Mouse (Mus musculus): ENCODE measurements around the gene Gm28053. TPM values are rescaled to one million over a fixed set of nuclear protein-coding genes. Genes with fewer than 3 reads are reported as not detected.

The Gm28053 gene
- total and polyA plus RNA-seq, 2 experiments from 2014 or later, result not detected

- DNase-seq (ENCODE audit: low spot score) (peak; percentile 86), ATAC-seq (peak; percentile 74)
- peak; percentile 90 for TF ChIP-seq CTCF (IDR thresholded peaks at IDR 0.05; ENCODE audit: low read depth)
- WGBS, result 12% methylated on average over 8 of the region's 8 CpGs
- Histone ChIP-seq H3K4me3 (ENCODE audit: low read length) (no peak overlapping the region), H3K4me2 (ENCODE audit: low read depth, low read length) (no peak overlapping the region), H3K4me1 (ENCODE audit: insufficient read depth, low read length) (no peaks in the 10 kb centered on the region), H3K27ac (no peak overlapping the region), H3K9ac (replicated peaks; ENCODE audit: low read length) (no peak overlapping the region), H3K27me3 (ENCODE audit: insufficient read depth, low read length) (no peaks in the 10 kb centered on the region), H3K9me3 (ENCODE audit: low read length) (no peaks in the 10 kb centered on the region), H3K36me3 (ENCODE audit: insufficient read depth, low read length) (no peaks in the 10 kb centered on the region)
Observed at GRCm38 (mm10) chr6:48772030-48772429, 53.6 kb downstream of the Gm28053 start.

DNA sequence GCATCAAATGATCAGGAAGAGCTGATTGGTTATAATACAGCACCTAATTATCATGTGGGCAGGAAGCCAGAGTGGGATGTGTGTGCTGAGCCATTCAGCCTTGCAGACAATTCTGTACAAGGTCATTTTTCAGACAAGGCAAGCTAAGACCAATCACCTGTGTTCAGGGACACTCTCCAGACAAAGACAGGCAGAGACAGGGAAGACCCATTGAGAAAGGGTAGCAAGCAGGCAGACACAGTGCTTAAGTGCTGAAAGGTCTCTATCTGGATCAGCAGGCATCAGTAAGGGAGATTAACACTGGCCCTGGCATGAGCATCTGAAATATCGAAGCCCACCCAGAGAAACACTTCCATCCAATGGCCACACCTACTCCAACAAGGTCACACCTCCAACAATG is 66.0 kb downstream of the Gm28053 start:
- H3K36me3 ChIP-seq (ENCODE audit: insufficient read depth, low read length), result no peaks in the 10 kb centered on the region
- H3K27me3 ChIP-seq (ENCODE audit: insufficient read depth, low read length), result no peaks in the 10 kb centered on the region
- no peak overlapping the region for H3K4me3 ChIP-seq (ENCODE audit: low read length)
- no peak overlapping the region for H3K27ac ChIP-seq
- no peaks in the 10 kb centered on the region for H3K9me3 ChIP-seq (ENCODE audit: low read length)
- H3K4me2 ChIP-seq (ENCODE audit: low read depth, low read length), result no peak overlapping the region
- ATAC-seq, result no peak
- H3K4me1 ChIP-seq (ENCODE audit: insufficient read depth, low read length), result no peaks in the 10 kb centered on the region
- TF ChIP-seq CTCF (IDR thresholded peaks at IDR 0.05; ENCODE audit: low read depth), result no peak
- DNase-seq (ENCODE audit: low spot score), result no peak
- WGBS, result 84% methylated on average over 1 of the region's 1 CpGs
- no peak overlapping the region for H3K9ac ChIP-seq (replicated peaks; ENCODE audit: low read length)

DNA sequence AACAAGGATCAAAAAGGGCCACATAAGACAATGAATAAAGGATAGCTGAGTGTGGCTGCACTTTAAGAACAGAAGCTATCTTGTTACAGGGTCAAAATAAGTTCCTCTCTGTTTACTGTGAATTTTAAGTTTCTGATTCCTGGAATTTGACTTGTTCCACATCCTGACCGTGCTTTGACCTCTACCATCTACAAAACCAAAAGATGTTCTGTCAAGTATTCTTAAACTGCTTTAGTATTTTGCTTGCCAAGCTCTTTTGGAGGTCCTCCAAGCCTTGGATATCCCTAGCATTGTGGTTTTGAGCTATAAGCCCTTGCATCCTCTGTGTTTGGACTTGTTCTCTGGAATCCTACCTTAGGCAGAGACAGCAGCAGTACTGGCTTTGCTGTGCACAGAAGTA is 66.8 kb downstream of the Gm28053 start:
- WGBS, result 71% methylated on average over 1 of the region's 1 CpGs
- Histone ChIP-seq H3K36me3 (ENCODE audit: insufficient read depth, low read length) (no peaks in the 10 kb centered on the region), H3K4me3 (ENCODE audit: low read length) (no peak overlapping the region), H3K27ac (no peak overlapping the region), H3K9me3 (ENCODE audit: low read length) (no peaks in the 10 kb centered on the region), H3K4me2 (ENCODE audit: low read depth, low read length) (no peak overlapping the region), H3K9ac (replicated peaks; ENCODE audit: low read length) (no peak overlapping the region), H3K27me3 (ENCODE audit: insufficient read depth, low read length) (no peaks in the 10 kb centered on the region), H3K4me1 (ENCODE audit: insufficient read depth, low read length) (no peaks in the 10 kb centered on the region)
- ATAC-seq (no peak), DNase-seq (ENCODE audit: low spot score) (peak; percentile 24)
- no peak for TF ChIP-seq CTCF (IDR thresholded peaks at IDR 0.05; ENCODE audit: low read depth)

GRCm38 (mm10) chr6:48785601-48786000 is 67.2 kb downstream of the Gm28053 start:
- Histone ChIP-seq H3K4me3 (ENCODE audit: low read length) (no peak overlapping the region), H3K4me2 (ENCODE audit: low read depth, low read length) (no peak overlapping the region), H3K27me3 (ENCODE audit: insufficient read depth, low read length) (no peaks in the 10 kb centered on the region), H3K4me1 (ENCODE audit: insufficient read depth, low read length) (no peaks in the 10 kb centered on the region), H3K9me3 (ENCODE audit: low read length) (no peaks in the 10 kb centered on the region), H3K36me3 (ENCODE audit: insufficient read depth, low read length) (no peaks in the 10 kb centered on the region), H3K9ac (replicated peaks; ENCODE audit: low read length) (no peak overlapping the region), H3K27ac (no peak overlapping the region)
- WGBS, result 68% methylated on average over 2 of the region's 2 CpGs
- DNase-seq (ENCODE audit: low spot score) (no peak), ATAC-seq (no peak)
- TF ChIP-seq CTCF (IDR thresholded peaks at IDR 0.05; ENCODE audit: low read depth), result no peak

- H3K4me1 ChIP-seq (ENCODE audit: insufficient read depth, low read length), result no peaks in the 10 kb centered on the region
- H3K36me3 ChIP-seq (ENCODE audit: insufficient read depth, low read length), result no peaks in the 10 kb centered on the region
- H3K27me3 ChIP-seq (ENCODE audit: insufficient read depth, low read length), result no peaks in the 10 kb centered on the region
- no peak overlapping the region for H3K9ac ChIP-seq (replicated peaks; ENCODE audit: low read length)
- H3K4me2 ChIP-seq (ENCODE audit: low read depth, low read length), result no peak overlapping the region
- H3K4me3 ChIP-seq (ENCODE audit: low read length), result no peak overlapping the region
- H3K9me3 ChIP-seq (ENCODE audit: low read length), result no peaks in the 10 kb centered on the region
- TF ChIP-seq CTCF (IDR thresholded peaks at IDR 0.05; ENCODE audit: low read depth), result no peak
- DNase-seq (ENCODE audit: low spot score) (no peak), ATAC-seq (no peak)
- H3K27ac ChIP-seq, result no peak overlapping the region
- WGBS, result 73% methylated on average over 2 of the region's 2 CpGs
Observed at GRCm38 (mm10) chr6:48787867-48788266, 69.5 kb downstream of the Gm28053 start.

- H3K4me1 ChIP-seq (ENCODE audit: insufficient read depth, low read length), result no peaks in the 10 kb centered on the region
- no peak overlapping the region for H3K27ac ChIP-seq
- TF ChIP-seq CTCF (IDR thresholded peaks at IDR 0.05; ENCODE audit: low read depth), result no peak
- no peaks in the 10 kb centered on the region for H3K36me3 ChIP-seq (ENCODE audit: insufficient read depth, low read length)
- no peak overlapping the region for H3K4me2 ChIP-seq (ENCODE audit: low read depth, low read length)
- no peak for ATAC-seq
- H3K9ac ChIP-seq (replicated peaks; ENCODE audit: low read length), result no peak overlapping the region
- no peaks in the 10 kb centered on the region for H3K9me3 ChIP-seq (ENCODE audit: low read length)
- WGBS, result 88% methylated on average over 1 of the region's 1 CpGs
- H3K4me3 ChIP-seq (ENCODE audit: low read length), result no peak overlapping the region
- no peak for DNase-seq (ENCODE audit: low spot score)
- H3K27me3 ChIP-seq (ENCODE audit: insufficient read depth, low read length), result no peaks in the 10 kb centered on the region
Observed at GRCm38 (mm10) chr6:48801897-48802296, 83.5 kb downstream of the Gm28053 start.

Other genes starting within 250 kb of the Gm28053 start
- 407 and 443 TPM in 2 replicates for gene Atp6v0e2, start 181.0 kb upstream of the Gm28053 start, total RNA-seq (2014; rRNA removed)
- 446 and 455 TPM in 2 replicates for gene Atp6v0e2, start 181.0 kb upstream of the Gm28053 start, polyA plus RNA-seq (2015; fragmentation: Nextera tagmentation; extraction: Ambion mirVana)
- 32.0 and 50.1 TPM in 2 replicates for gene Lrrc61, start 163.8 kb upstream of the Gm28053 start, total RNA-seq (2014; rRNA removed)
- gene Lrrc61, start 163.8 kb upstream of the Gm28053 start, polyA plus RNA-seq (2015; fragmentation: Nextera tagmentation; extraction: Ambion mirVana), result 14.2 and 15.7 TPM in 2 replicates
- 2.7 and 4.3 TPM in 2 replicates for gene Rarres2, start 145.8 kb upstream of the Gm28053 start, total RNA-seq (2014; rRNA removed)
- gene Rarres2, start 145.8 kb upstream of the Gm28053 start, polyA plus RNA-seq (2015; fragmentation: Nextera tagmentation; extraction: Ambion mirVana), result 10.0 and 10.4 TPM in 2 replicates
- gene Gm45021, start 129.0 kb upstream of the Gm28053 start, total RNA-seq (2014; rRNA removed), result not detected in 2 replicates
- gene Gm45021, start 129.0 kb upstream of the Gm28053 start, polyA plus RNA-seq (2015; fragmentation: Nextera tagmentation; extraction: Ambion mirVana), result not detected in 2 replicates
- gene Repin1, start 124.7 kb upstream of the Gm28053 start, total RNA-seq (2014; rRNA removed), result 83.1 and 86.9 TPM in 2 replicates
- gene Repin1, start 124.7 kb upstream of the Gm28053 start, polyA plus RNA-seq (2015; fragmentation: Nextera tagmentation; extraction: Ambion mirVana), result 40.6 and 41.2 TPM in 2 replicates
- not detected in 2 replicates for gene Gm44965, start 124.7 kb upstream of the Gm28053 start, total RNA-seq (2014; rRNA removed)
- gene Gm44965, start 124.7 kb upstream of the Gm28053 start, polyA plus RNA-seq (2015; fragmentation: Nextera tagmentation; extraction: Ambion mirVana), result 0.54 TPM in 1 of 2 replicates, not detected in the other
- 11.6 and 13.5 TPM in 2 replicates for gene Zfp775, start 116.5 kb upstream of the Gm28053 start, total RNA-seq (2014; rRNA removed)
- 7.2 and 8.8 TPM in 2 replicates for gene Zfp775, start 116.5 kb upstream of the Gm28053 start, polyA plus RNA-seq (2015; fragmentation: Nextera tagmentation; extraction: Ambion mirVana)
- 53.3 and 54.9 TPM in 2 replicates for gene AI854703, start 91.8 kb upstream of the Gm28053 start, total RNA-seq (2014; rRNA removed)
- 29.3 and 30.2 TPM in 2 replicates for gene AI854703, start 91.8 kb upstream of the Gm28053 start, polyA plus RNA-seq (2015; fragmentation: Nextera tagmentation; extraction: Ambion mirVana)
- gene Gimap8, start 71.4 kb upstream of the Gm28053 start, total RNA-seq (2014; rRNA removed), result 0.72 and 1.3 TPM in 2 replicates
- gene Gimap8, start 71.4 kb upstream of the Gm28053 start, polyA plus RNA-seq (2015; fragmentation: Nextera tagmentation; extraction: Ambion mirVana), result 0.40 and 0.49 TPM in 2 replicates
- gene Gimap9, start 42.5 kb upstream of the Gm28053 start, total RNA-seq (2014; rRNA removed), result 2.1 and 2.4 TPM in 2 replicates
- 1.2 and 2.0 TPM in 2 replicates for gene Gimap9, start 42.5 kb upstream of the Gm28053 start, polyA plus RNA-seq (2015; fragmentation: Nextera tagmentation; extraction: Ambion mirVana)
- gene Gimap4, start 34.1 kb upstream of the Gm28053 start, total RNA-seq (2014; rRNA removed), result 0.78 and 1.6 TPM in 2 replicates
- 0.56 and 0.66 TPM in 2 replicates for gene Gimap4, start 34.1 kb upstream of the Gm28053 start, polyA plus RNA-seq (2015; fragmentation: Nextera tagmentation; extraction: Ambion mirVana)
- gene Gimap6, start 10.4 kb upstream of the Gm28053 start, total RNA-seq (2014; rRNA removed), result 3.5 and 5.7 TPM in 2 replicates
- gene Gimap6, start 10.4 kb upstream of the Gm28053 start, polyA plus RNA-seq (2015; fragmentation: Nextera tagmentation; extraction: Ambion mirVana), result 6.7 and 7.1 TPM in 2 replicates
- gene Gimap7, start within 50 bp of the Gm28053 start, total RNA-seq (2014; rRNA removed), result not detected in 2 replicates
- gene Gimap7, start within 50 bp of the Gm28053 start, polyA plus RNA-seq (2015; fragmentation: Nextera tagmentation; extraction: Ambion mirVana), result not detected in 2 replicates
- 4.1 and 4.5 TPM in 2 replicates for gene Gimap1, start 20.4 kb downstream of the Gm28053 start, total RNA-seq (2014; rRNA removed)
- gene Gimap1, start 20.4 kb downstream of the Gm28053 start, polyA plus RNA-seq (2015; fragmentation: Nextera tagmentation; extraction: Ambion mirVana), result 2.8 and 3.7 TPM in 2 replicates
- 0.68 and 5.1 TPM in 2 replicates for gene Gimap5, start 27.6 kb downstream of the Gm28053 start, total RNA-seq (2014; rRNA removed)
- gene Gimap5, start 27.6 kb downstream of the Gm28053 start, polyA plus RNA-seq (2015; fragmentation: Nextera tagmentation; extraction: Ambion mirVana), result 1.9 and 2.4 TPM in 2 replicates
- not detected in 2 replicates for gene Gimap3, start 52.2 kb downstream of the Gm28053 start, total RNA-seq (2014; rRNA removed)
- gene Gimap3, start 52.2 kb downstream of the Gm28053 start, polyA plus RNA-seq (2015; fragmentation: Nextera tagmentation; extraction: Ambion mirVana), result not detected in 2 replicates
- 27.2 and 45.4 TPM in 2 replicates for gene Tmem176a, start 122.3 kb downstream of the Gm28053 start, total RNA-seq (2014; rRNA removed)
- 35.8 and 40.1 TPM in 2 replicates for gene Tmem176a, start 122.3 kb downstream of the Gm28053 start, polyA plus RNA-seq (2015; fragmentation: Nextera tagmentation; extraction: Ambion mirVana)
- gene Tmem176b, start 122.9 kb downstream of the Gm28053 start, total RNA-seq (2014; rRNA removed), result 81.9 and 108 TPM in 2 replicates
- 148 and 152 TPM in 2 replicates for gene Tmem176b, start 122.9 kb downstream of the Gm28053 start, polyA plus RNA-seq (2015; fragmentation: Nextera tagmentation; extraction: Ambion mirVana)
- gene Aoc1, start 154.3 kb downstream of the Gm28053 start, total RNA-seq (2014; rRNA removed), result 0.42 TPM in 1 of 2 replicates, not detected in the other
- 0.06 and 0.11 TPM in 2 replicates for gene Aoc1, start 154.3 kb downstream of the Gm28053 start, polyA plus RNA-seq (2015; fragmentation: Nextera tagmentation; extraction: Ambion mirVana)
- not detected in 2 replicates for gene 1600015I10Rik, start 211.3 kb downstream of the Gm28053 start, total RNA-seq (2014; rRNA removed)
- not detected in 2 replicates for gene 1600015I10Rik, start 211.3 kb downstream of the Gm28053 start, polyA plus RNA-seq (2015; fragmentation: Nextera tagmentation; extraction: Ambion mirVana)